Mouse (Mus musculus) myocyte (in vitro differentiated cells): ENCODE results near the gene Tmem30c. TPM values are rescaled to one million over a fixed set of nuclear protein-coding genes. Genes with fewer than 3 reads are reported as not detected.

Experiments used
- H3K27me3 ChIP-seq: one replicate; pipeline ENCODE4 v1.6.1; 2011; ENCODE audit not compliant: control insufficient read depth, insufficient read depth, insufficient read length
- H3K36me3 ChIP-seq: one replicate; pipeline ENCODE4 v1.6.1; 2011; ENCODE audit not compliant: control insufficient read depth, insufficient read depth
- H3K4me2 ChIP-seq: one replicate; pipeline ENCODE4 v1.6.1; 2011; ENCODE audit warnings: low read depth, control low read depth
- H3K4me3 ChIP-seq: one replicate; pipeline ENCODE4 v1.5.1; 2011; ENCODE audit warnings: mild to moderate bottlenecking, control low read depth, moderate library complexity
- H3K79me2 ChIP-seq: one replicate; pipeline ENCODE4 v1.6.1; 2011; ENCODE audit not compliant: control insufficient read depth, insufficient read depth
- H3ac ChIP-seq: one replicate; pipeline ENCODE4 v1.6.1; 2011; ENCODE audit not compliant: control insufficient read depth, insufficient read length
- CEBPB ChIP-seq: IDR thresholded peaks from 2 replicates; pipeline ENCODE4 v1.6.1; 2011; ENCODE audit warnings: mild to moderate bottlenecking, moderate library complexity; ENCODE audit not compliant: poor library complexity, insufficient read depth, severe bottlenecking
- E2F4 ChIP-seq: IDR thresholded peaks from one replicate; pipeline ENCODE4 v1.6.1; 2011; ENCODE audit warnings: mild to moderate bottlenecking, control low read depth, moderate library complexity; ENCODE audit not compliant: insufficient read depth
- MAX ChIP-seq: IDR thresholded peaks from one replicate; pipeline ENCODE4 v1.6.1; 2011; ENCODE audit warnings: low read depth, mild to moderate bottlenecking, control low read depth
- MYOD1 ChIP-seq, 3 experiments: IDR thresholded peaks; one replicate each; pipeline ENCODE4 v1.6.1; 2011; ENCODE audit warnings: control low read depth in 2 of 3, low read depth in 2 of 3, mild to moderate bottlenecking in 2 of 3, moderate library complexity in 1 of 3; ENCODE audit not compliant: insufficient read length in 2 of 3, control insufficient read depth in 1 of 3
- MYOG ChIP-seq, 3 experiments: IDR thresholded peaks; one replicate each; pipeline ENCODE4 v1.6.1; 2011; ENCODE audit warnings: control low read depth in 2 of 3, low read depth in 2 of 3, mild to moderate bottlenecking in 2 of 3; ENCODE audit not compliant: insufficient read length in 2 of 3, control insufficient read depth in 1 of 3, insufficient read depth in 1 of 3
- POLR2A ChIP-seq: IDR thresholded peaks from one replicate; pipeline ENCODE4 v1.6.1; 2011; ENCODE audit warnings: low read depth, mild to moderate bottlenecking, control low read depth, moderate library complexity; ENCODE audit not compliant: insufficient read length
- POLR2AphosphoS2 ChIP-seq: IDR thresholded peaks from one replicate; pipeline ENCODE4 v1.6.1; 2011; ENCODE audit warnings: low read depth, control low read depth; ENCODE audit not compliant: insufficient read length
- REST ChIP-seq: IDR thresholded peaks from one replicate; pipeline ENCODE4 v1.6.1; 2011; ENCODE audit warnings: mild to moderate bottlenecking, control low read depth, moderate library complexity; ENCODE audit not compliant: insufficient read depth, insufficient read length
- SRF ChIP-seq: IDR thresholded peaks from one replicate; pipeline ENCODE4 v1.6.1; 2011; ENCODE audit warnings: low read depth; ENCODE audit not compliant: control insufficient read depth, insufficient read length
- TCF12 ChIP-seq: IDR thresholded peaks from one replicate; pipeline ENCODE4 v1.6.1; 2011; ENCODE audit warnings: mild to moderate bottlenecking, control low read depth; ENCODE audit not compliant: poor library complexity, insufficient read depth, severe bottlenecking
- TCF3 ChIP-seq: IDR thresholded peaks from one replicate; pipeline ENCODE4 v1.6.1; 2011; ENCODE audit warnings: low read depth, control low read depth; ENCODE audit not compliant: insufficient read length
- USF1 ChIP-seq: IDR thresholded peaks from one replicate; pipeline ENCODE4 v1.6.1; 2011; ENCODE audit warnings: low read depth, mild to moderate bottlenecking, control low read depth, moderate library complexity
- polyA plus RNA-seq: library from polyadenylated mRNA; unstranded; fragments of >200 nt; fragmentation: generic; extraction: Trizol; gene quantifications from one replicate; pipeline ENCODE4 v1.2.1, GENCODE M21; 2012; ENCODE audit warnings: missing spikeins

Gene Tmem30c
- polyA plus RNA-seq, 1 experiment, result not detected

DNA sequence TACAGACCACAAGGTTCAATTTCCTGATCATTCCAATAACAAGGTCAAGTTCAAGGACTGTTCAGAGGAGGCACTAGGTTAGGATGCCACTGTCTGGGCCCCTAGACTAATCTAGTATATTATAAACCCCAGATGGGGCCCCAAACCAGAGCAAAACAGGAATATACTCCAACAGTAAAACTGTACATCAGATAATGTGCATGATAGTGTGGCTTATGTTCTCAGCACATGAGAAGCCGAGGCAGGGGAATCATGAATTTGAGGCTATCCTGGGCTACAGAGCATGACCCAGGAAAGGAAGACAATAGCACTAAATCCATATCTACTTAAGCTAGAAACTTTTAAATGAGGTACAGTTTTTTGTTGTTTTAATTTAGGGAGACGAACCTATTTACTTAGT, 19.5 kb upstream of the Tmem30c start:
- TF ChIP-seq REST (no peak), MYOD1 (IDR thresholded peaks at IDR 0.05; ENCODE audit: control insufficient read depth in 1 of 3, insufficient read length in 2 of 3, low read depth in 2 of 3) (no peak), CEBPB (no peak), MAX (no peak)
- H3ac ChIP-seq, result no peak overlapping the region
- no peaks in the 10 kb centered on the region for H3K27me3 ChIP-seq
- H3K4me3 ChIP-seq, result no peak overlapping the region
- no peaks in the 10 kb centered on the region for H3K79me2 ChIP-seq
- H3K4me2 ChIP-seq, result no peak overlapping the region
- no peaks in the 10 kb centered on the region for H3K36me3 ChIP-seq

DNA sequence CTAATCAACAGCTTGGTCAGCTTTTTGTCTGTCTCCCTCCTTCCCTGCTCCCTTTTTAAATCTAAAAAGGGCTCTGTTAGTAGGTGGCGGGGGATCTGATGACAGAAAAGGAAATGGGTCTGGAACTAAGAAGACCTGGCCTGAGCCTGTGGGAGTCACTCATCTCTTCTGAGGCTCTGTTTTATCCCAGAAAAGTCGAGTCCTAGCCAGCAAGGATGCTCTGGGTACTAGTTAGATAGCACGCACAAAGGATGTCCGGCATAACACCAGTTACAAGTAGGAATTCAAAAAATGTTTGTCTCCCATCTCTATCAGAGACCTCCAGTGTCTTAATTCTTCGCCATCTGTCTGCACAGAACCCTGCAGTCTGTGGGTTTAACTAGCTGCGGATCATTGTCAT, 12.8 kb upstream of the Tmem30c start:
- H3ac ChIP-seq, result no peak overlapping the region
- H3K79me2 ChIP-seq, result no peaks in the 10 kb centered on the region
- H3K36me3 ChIP-seq, result no peaks in the 10 kb centered on the region
- H3K4me3 ChIP-seq, result no peak overlapping the region
- H3K4me2 ChIP-seq, result no peak overlapping the region
- H3K27me3 ChIP-seq, result no peaks in the 10 kb centered on the region
- no peak for TF ChIP-seq MAX
- TF ChIP-seq POLR2A, result no peak

- H3K27me3 ChIP-seq, result no peaks in the 10 kb centered on the region
- H3K4me3 ChIP-seq, result no peak overlapping the region
- no peak overlapping the region for H3ac ChIP-seq
- H3K79me2 ChIP-seq, result no peaks in the 10 kb centered on the region
- TF ChIP-seq USF1 (no peak), TCF3 (no peak), E2F4 (no peak), MYOD1 (IDR thresholded peaks at IDR 0.05; ENCODE audit: control insufficient read depth in 1 of 3, insufficient read length in 2 of 3, low read depth in 2 of 3) (no peak), TCF12 (no peak), MYOG (IDR thresholded peaks at IDR 0.05; ENCODE audit: control insufficient read depth in 1 of 3, insufficient read depth in 1 of 3, insufficient read length in 2 of 3, low read depth in 2 of 3) (no peak), CEBPB (no peak), REST (no peak), MAX (no peak), SRF (no peak), POLR2A (no peak)
- no peaks in the 10 kb centered on the region for H3K36me3 ChIP-seq
- H3K4me2 ChIP-seq, result no peak overlapping the region
Measured at GRCm38 (mm10) chr16:57303716-57304115, 11.1 kb upstream of the Tmem30c start.

GRCm38 (mm10) chr16:57302792-57303698, 10.4 kb upstream of the Tmem30c start:
- Histone ChIP-seq H3K27me3 (no peaks in the 10 kb centered on the region), H3ac (no peak overlapping the region), H3K79me2 (no peaks in the 10 kb centered on the region), H3K4me3 (no peak overlapping the region), H3K4me2 (no peak overlapping the region), H3K36me3 (no peaks in the 10 kb centered on the region)
- TF ChIP-seq USF1 (no peak), E2F4 (no peak), POLR2A (no peak), SRF (no peak), TCF3 (no peak), CEBPB (no peak), REST (no peak), MAX (no peak), POLR2AphosphoS2 (no peak), TCF12 (no peak)

- no peak overlapping the region for H3K4me2 ChIP-seq
- H3K79me2 ChIP-seq, result no peaks in the 10 kb centered on the region
- TF ChIP-seq TCF3 (no peak), CEBPB (no peak), USF1 (no peak), REST (no peak), SRF (no peak), POLR2AphosphoS2 (no peak), TCF12 (no peak), MYOD1 (IDR thresholded peaks at IDR 0.05; ENCODE audit: control insufficient read depth in 1 of 3, insufficient read length in 2 of 3, low read depth in 2 of 3) (no peak), MAX (no peak), POLR2A (no peak), MYOG (IDR thresholded peaks at IDR 0.05; ENCODE audit: control insufficient read depth in 1 of 3, insufficient read depth in 1 of 3, insufficient read length in 2 of 3, low read depth in 2 of 3) (no peak), E2F4 (no peak)
- no peaks in the 10 kb centered on the region for H3K27me3 ChIP-seq
- no peak overlapping the region for H3K4me3 ChIP-seq
- no peak overlapping the region for H3ac ChIP-seq
- no peaks in the 10 kb centered on the region for H3K36me3 ChIP-seq
Measured at GRCm38 (mm10) chr16:57301512-57302115, 8.9 kb upstream of the Tmem30c start.
